Mouse (Mus musculus) embryo, embryonic 11 days (tissue): Measurements from ENCODE around the gene Scgb1b19.
"Not testable (repeated sequence)": the region's sequence is repeated elsewhere in the genome, so short reads cannot be mapped to it uniquely, and the experiment has no call there.

Experiments
- DNase-seq: peaks from one replicate; pipeline ENCODE4 v3.0.0-alpha.2; 2015

The Scgb1b19 gene

DNA sequence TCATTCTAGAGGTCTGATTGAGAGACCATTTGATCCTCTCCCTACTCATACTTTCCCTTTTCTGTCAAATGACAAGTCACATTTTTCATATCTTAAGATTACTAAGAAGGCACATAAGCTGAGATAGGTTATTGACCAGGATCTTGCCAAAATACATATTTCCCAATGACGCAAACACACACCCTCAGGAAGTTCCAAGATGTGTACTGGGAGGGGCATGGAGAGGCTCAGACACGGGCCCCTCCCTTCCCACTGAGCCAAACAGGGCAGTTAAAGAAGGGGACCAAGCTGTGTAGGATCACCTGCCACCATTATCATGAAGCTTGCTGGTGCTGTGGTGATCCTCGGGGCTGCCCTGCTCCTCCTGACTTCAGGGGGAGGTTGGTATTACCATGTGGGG, at the start of gene Scgb1b19:
Scgb1b19 (plus strand) TSS at position 301 of the 400 bp plus-strand sequence.
- not testable (repeated sequence) for DNase-seq

- DNase-seq: not testable (repeated sequence)
Observed at GRCm38 (mm10) chr7:33280238-33280637, 6.9 kb upstream of the Scgb1b19 start, which contains the start of gene Scgb2b19. Gene Scgb2b19 (minus strand): TSS chr7:33280338.
